Mouse (Mus musculus): Measurements from ENCODE around the gene Cdc6. TPM values are rescaled to one million over a fixed set of nuclear protein-coding genes. Genes with fewer than 3 reads are reported as not detected.

The Cdc6 gene
- total and polyA plus RNA-seq, 2 experiments from 2014 or later = 1.4 to 4.2 TPM

GRCm38 (mm10) chr11:98867293-98867692 lies 40.3 kb upstream of the Cdc6 start:
- Histone ChIP-seq H3K27ac (ENCODE audit: low read depth) (no peak overlapping the region), H3K4me2 (ENCODE audit: low read depth, low read length) (no peak overlapping the region), H3K4me3 (ENCODE audit: low read depth, low read length) (no peak overlapping the region), H3K36me3 (replicated peaks; ENCODE audit: control insufficient read depth, insufficient read depth, low read length) (peaks cover 31% of the 10 kb centered on the region), H3K27me3 (ENCODE audit: control insufficient read depth, insufficient read depth, low read length) (no peaks in the 10 kb centered on the region), H3K9ac (replicated peaks; ENCODE audit: low read depth, low read length) (no peak overlapping the region), H3K9me3 (replicated peaks; ENCODE audit: control insufficient read depth, low read length) (no peaks in the 10 kb centered on the region), H3K4me1 (ENCODE audit: control insufficient read depth, insufficient read depth) (peaks cover 25% of the 10 kb centered on the region)
- DNase-seq (ENCODE audit: low spot score) (no peak), ATAC-seq (ENCODE audit: insufficient read depth, low read depth) (no peak)
- WGBS = 77% methylated on average over 12 of the region's 12 CpGs
- TF ChIP-seq EP300 (IDR thresholded peaks at IDR 0.05; ENCODE audit: low read depth) (no peak), CTCF (IDR thresholded peaks at IDR 0.05; ENCODE audit: low read depth) (no peak)

- Histone ChIP-seq H3K9me3 (replicated peaks; ENCODE audit: control insufficient read depth, low read length) (no peaks in the 10 kb centered on the region), H3K27ac (ENCODE audit: low read depth) (no peak overlapping the region), H3K4me2 (ENCODE audit: low read depth, low read length) (no peak overlapping the region), H3K4me3 (ENCODE audit: low read depth, low read length) (no peak overlapping the region), H3K27me3 (ENCODE audit: control insufficient read depth, insufficient read depth, low read length) (no peaks in the 10 kb centered on the region), H3K9ac (replicated peaks; ENCODE audit: low read depth, low read length) (no peak overlapping the region), H3K4me1 (ENCODE audit: control insufficient read depth, insufficient read depth) (peaks cover 17% of the 10 kb centered on the region), H3K36me3 (replicated peaks; ENCODE audit: control insufficient read depth, insufficient read depth, low read length) (peaks cover 31% of the 10 kb centered on the region)
- no peak for TF ChIP-seq CTCF (IDR thresholded peaks at IDR 0.05; ENCODE audit: low read depth)
- no peak for TF ChIP-seq EP300 (IDR thresholded peaks at IDR 0.05; ENCODE audit: low read depth)
- DNase-seq (ENCODE audit: low spot score) (no peak), ATAC-seq (ENCODE audit: insufficient read depth, low read depth) (no peak)
- 92% methylated on average over 8 of the region's 8 CpGs for WGBS
Measured at GRCm38 (mm10) chr11:98869906-98870305, 37.7 kb upstream of the Cdc6 start.

DNA sequence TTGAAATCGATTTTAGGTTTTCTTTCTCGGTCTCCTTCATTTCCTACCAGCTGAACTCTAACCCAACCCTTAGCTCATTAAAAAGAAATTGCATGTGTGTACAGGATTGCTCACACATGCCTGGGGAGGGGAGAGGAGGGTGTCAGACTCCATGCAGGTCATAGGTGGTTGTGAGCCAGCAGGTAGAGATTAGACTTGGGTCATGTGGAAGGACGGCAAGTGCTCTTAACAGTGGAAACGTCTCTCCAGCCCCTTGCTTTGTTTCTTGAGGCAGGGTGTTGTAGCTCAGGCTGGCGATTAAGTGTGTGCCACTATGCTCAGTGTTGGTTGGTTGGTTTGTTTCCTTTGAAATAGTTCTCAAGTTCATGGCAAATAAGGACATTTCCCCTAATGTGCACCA lies 36.8 kb upstream of the Cdc6 start:
- Histone ChIP-seq H3K27me3 (ENCODE audit: control insufficient read depth, insufficient read depth, low read length) (no peaks in the 10 kb centered on the region), H3K9me3 (replicated peaks; ENCODE audit: control insufficient read depth, low read length) (no peaks in the 10 kb centered on the region), H3K4me1 (ENCODE audit: control insufficient read depth, insufficient read depth) (peaks cover 17% of the 10 kb centered on the region), H3K27ac (ENCODE audit: low read depth) (peak overlapping the region; percentile 75; the same call in 1 of the 2 replicates), H3K4me3 (ENCODE audit: low read depth, low read length) (no peak overlapping the region), H3K9ac (replicated peaks; ENCODE audit: low read depth, low read length) (no peak overlapping the region), H3K4me2 (ENCODE audit: low read depth, low read length) (no peak overlapping the region), H3K36me3 (replicated peaks; ENCODE audit: control insufficient read depth, insufficient read depth, low read length) (peaks cover 31% of the 10 kb centered on the region)
- TF ChIP-seq CTCF (IDR thresholded peaks at IDR 0.05; ENCODE audit: low read depth) (no peak), EP300 (IDR thresholded peaks at IDR 0.05; ENCODE audit: low read depth) (no peak)
- ATAC-seq (ENCODE audit: insufficient read depth, low read depth) (no peak), DNase-seq (ENCODE audit: low spot score) (no peak)
- WGBS = 75% methylated on average over 5 of the region's 5 CpGs

DNA sequence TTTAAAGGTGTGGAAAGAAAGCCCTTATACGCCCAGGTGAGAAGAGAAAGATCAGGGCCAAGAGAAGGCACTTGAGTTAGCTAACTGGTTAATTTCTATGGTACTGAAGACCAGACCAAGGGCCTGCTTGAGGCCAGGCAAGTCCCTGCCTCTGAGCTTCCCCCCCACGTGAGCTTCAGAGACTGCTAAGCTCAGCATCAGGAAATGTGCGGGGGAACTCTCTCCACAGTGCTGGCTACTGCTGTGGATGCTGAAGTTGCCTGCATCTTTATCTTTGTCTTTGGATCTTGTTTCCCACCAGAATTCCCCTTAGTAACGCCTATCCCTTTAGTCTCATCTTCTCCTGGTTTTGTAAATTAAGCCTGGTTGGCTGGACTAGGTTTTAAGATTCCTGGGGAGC lies 36.2 kb upstream of the Cdc6 start:
- H3K9me3 ChIP-seq (replicated peaks; ENCODE audit: control insufficient read depth, low read length) = no peaks in the 10 kb centered on the region
- H3K27me3 ChIP-seq (ENCODE audit: control insufficient read depth, insufficient read depth, low read length) = no peaks in the 10 kb centered on the region
- H3K4me3 ChIP-seq (ENCODE audit: low read depth, low read length) = no peak overlapping the region
- no peak overlapping the region for H3K9ac ChIP-seq (replicated peaks; ENCODE audit: low read depth, low read length)
- peaks cover 31% of the 10 kb centered on the region for H3K36me3 ChIP-seq (replicated peaks; ENCODE audit: control insufficient read depth, insufficient read depth, low read length)
- DNase-seq (ENCODE audit: low spot score) = no peak
- H3K4me1 ChIP-seq (ENCODE audit: control insufficient read depth, insufficient read depth) = peaks cover 17% of the 10 kb centered on the region
- no peak for TF ChIP-seq CTCF (IDR thresholded peaks at IDR 0.05; ENCODE audit: low read depth)
- no peak for TF ChIP-seq EP300 (IDR thresholded peaks at IDR 0.05; ENCODE audit: low read depth)
- no peak for ATAC-seq (ENCODE audit: insufficient read depth, low read depth)
- no peak overlapping the region for H3K4me2 ChIP-seq (ENCODE audit: low read depth, low read length)
- peak overlapping the region; percentile 75 for H3K27ac ChIP-seq (ENCODE audit: low read depth)
- 54% methylated on average over 4 of the region's 4 CpGs for WGBS

GRCm38 (mm10) chr11:98872040-98872439 lies 35.6 kb upstream of the Cdc6 start:
- WGBS = 36% methylated on average over 4 of the region's 4 CpGs
- Histone ChIP-seq H3K27ac (ENCODE audit: low read depth) (peak overlapping the region; percentile 75), H3K4me2 (ENCODE audit: low read depth, low read length) (no peak overlapping the region), H3K9me3 (replicated peaks; ENCODE audit: control insufficient read depth, low read length) (no peaks in the 10 kb centered on the region), H3K27me3 (ENCODE audit: control insufficient read depth, insufficient read depth, low read length) (no peaks in the 10 kb centered on the region), H3K9ac (replicated peaks; ENCODE audit: low read depth, low read length) (no peak overlapping the region), H3K4me1 (ENCODE audit: control insufficient read depth, insufficient read depth) (peaks cover 17% of the 10 kb centered on the region), H3K36me3 (replicated peaks; ENCODE audit: control insufficient read depth, insufficient read depth, low read length) (peaks cover 28% of the 10 kb centered on the region), H3K4me3 (ENCODE audit: low read depth, low read length) (no peak overlapping the region)
- ATAC-seq (ENCODE audit: insufficient read depth, low read depth) (peak; percentile 67), DNase-seq (ENCODE audit: low spot score) (peak; percentile 60)
- no peak for TF ChIP-seq CTCF (IDR thresholded peaks at IDR 0.05; ENCODE audit: low read depth)
- no peak for TF ChIP-seq EP300 (IDR thresholded peaks at IDR 0.05; ENCODE audit: low read depth)

DNA sequence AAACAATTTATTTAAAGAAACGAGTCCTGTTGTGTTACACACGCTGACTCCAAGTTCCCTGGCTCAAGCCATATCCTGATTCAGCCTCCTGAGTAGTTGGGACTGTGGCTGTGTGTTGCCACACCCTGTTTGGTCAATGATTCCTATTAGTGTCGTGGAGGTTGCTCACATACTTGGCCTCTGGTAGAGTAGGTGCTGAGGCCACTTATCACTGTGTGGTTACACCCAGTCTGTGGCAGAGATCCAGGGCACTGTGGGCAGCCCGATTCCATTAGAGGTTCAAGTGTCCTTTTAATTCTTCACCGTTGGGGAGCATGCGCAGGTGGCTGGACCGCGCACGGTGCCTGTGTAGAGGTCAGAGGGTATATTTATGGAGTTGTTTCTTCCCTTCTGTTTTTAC lies 33.7 kb upstream of the Cdc6 start:
- 47% methylated on average over 9 of the region's 9 CpGs for WGBS
- H3K4me3 ChIP-seq (ENCODE audit: low read depth, low read length) = no peak overlapping the region
- H3K4me1 ChIP-seq (ENCODE audit: control insufficient read depth, insufficient read depth) = peaks cover 17% of the 10 kb centered on the region
- no peaks in the 10 kb centered on the region for H3K27me3 ChIP-seq (ENCODE audit: control insufficient read depth, insufficient read depth, low read length)
- no peaks in the 10 kb centered on the region for H3K9me3 ChIP-seq (replicated peaks; ENCODE audit: control insufficient read depth, low read length)
- TF ChIP-seq CTCF (IDR thresholded peaks at IDR 0.05; ENCODE audit: low read depth) (no peak), EP300 (IDR thresholded peaks at IDR 0.05; ENCODE audit: low read depth) (no peak)
- peak; percentile 47 for DNase-seq (ENCODE audit: low spot score)
- H3K9ac ChIP-seq (replicated peaks; ENCODE audit: low read depth, low read length) = no peak overlapping the region
- H3K27ac ChIP-seq (ENCODE audit: low read depth) = peak overlapping the region; percentile 49
- no peak overlapping the region for H3K4me2 ChIP-seq (ENCODE audit: low read depth, low read length)
- H3K36me3 ChIP-seq (replicated peaks; ENCODE audit: control insufficient read depth, insufficient read depth, low read length) = peaks cover 10% of the 10 kb centered on the region; the same call in 1 of the 2 replicates
- ATAC-seq (ENCODE audit: insufficient read depth, low read depth) = peak; percentile 73
